In the genomic region with DNA sequence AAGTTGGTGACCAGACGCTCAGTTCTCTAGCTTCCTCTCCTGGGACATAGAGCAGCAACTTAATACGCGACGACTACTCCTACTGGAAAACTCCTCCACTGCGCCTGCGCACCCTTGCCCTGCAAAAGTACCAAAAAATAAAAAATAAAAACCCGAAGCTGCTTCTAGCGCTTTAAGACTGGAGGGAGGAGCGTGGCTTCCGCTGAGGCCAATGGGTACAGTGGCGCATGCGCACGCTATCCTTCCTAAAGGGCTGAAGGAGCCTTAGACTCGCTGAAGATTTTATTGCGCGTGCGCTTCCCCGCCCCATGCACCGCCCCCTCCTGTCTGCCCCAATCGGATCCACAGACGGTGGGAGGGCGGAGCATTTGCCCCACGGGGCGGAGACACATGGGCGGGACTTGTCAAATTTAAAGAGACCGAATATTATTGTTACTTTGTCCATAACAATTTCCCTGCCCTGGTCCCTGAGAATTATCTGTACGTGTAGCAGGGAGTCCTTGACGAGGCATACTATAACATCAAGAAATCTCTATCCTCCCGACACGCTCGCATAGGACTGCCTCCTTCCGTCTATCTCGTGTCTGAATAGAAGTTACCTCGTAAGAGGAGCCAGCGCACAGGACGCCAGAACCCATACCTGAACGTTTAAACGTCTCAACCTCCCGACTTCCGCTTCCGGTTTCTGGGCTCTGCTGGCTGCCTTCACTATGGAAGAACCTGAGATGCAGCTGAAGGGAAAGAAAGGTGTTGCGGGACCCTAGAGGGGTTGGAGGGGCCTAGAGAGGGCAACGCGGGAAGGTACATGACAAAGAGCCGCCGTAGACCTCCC, we compare ENCODE assay signal across 8 mouse cellular contexts. TPM values are rescaled to one million over a fixed set of nuclear protein-coding genes. Genes with fewer than 3 reads are reported as not detected.
DNase-seq lines count a peak whose midpoint lies in the region; ATAC-seq and TF ChIP-seq lines count a peak whose summit lies in the region.

A gene (minus strand): TSS at position 129 of the 832 bp plus-strand sequence.
A gene (plus strand): TSS at position 474 of the 832 bp plus-strand sequence.
A gene (plus strand): TSS at position 686 of the 832 bp plus-strand sequence.

- peaks cover 7% of the 10 kb centered on the region for H3K79me3 ChIP-seq in C2C12 (ENCODE audit: low read depth)

- peak within 1 kb of the TSS; percentile 78 for H3K4me3 ChIP-seq in C2C12 (ENCODE audit: insufficient read depth, poor library complexity, severe bottlenecking)
- H3K4me3 ChIP-seq in erythroblast, embryonic 14.5 days (replicated peaks), result peak within 1 kb of the TSS; percentile 77
- peak within 1 kb of the TSS; percentile 76 for H3K4me3 ChIP-seq in heart, embryonic 11.5 days (ENCODE audit: low read depth, low read length)
- peak within 1 kb of the TSS; percentile 76 for H3K4me3 ChIP-seq in kidney, embryonic 16.5 days (ENCODE audit: low read length)
- peak within 1 kb of the TSS; percentile 73 for H3K4me3 ChIP-seq in liver, adult 2 months (ENCODE audit: insufficient read depth, low read depth, low read length)
- peak within 1 kb of the TSS; percentile 70 for H3K4me3 ChIP-seq in myocyte

- peak within 1 kb of the TSS; percentile 93 for H3ac ChIP-seq in C2C12 (ENCODE audit: control insufficient read depth, insufficient read length, low read depth)
- no peak within 1 kb of the TSS for H3ac ChIP-seq in myocyte (ENCODE audit: control insufficient read depth, insufficient read length)

- peak; percentile 100 for DNase-seq in brain, embryonic 14.5 days (ENCODE audit: low read depth)
- DNase-seq in liver, adult 2 months (ENCODE audit: extremely low read depth, low read depth, low spot score), result peak; percentile 97
- peak; percentile 100 for DNase-seq in splenic B cell, adult 2 months (ENCODE audit: low read depth, low spot score)

- H3K4me1 ChIP-seq in erythroblast, embryonic 14.5 days (ENCODE audit: control insufficient read depth), result peaks cover 47% of the 10 kb centered on the region
- peaks cover 14% of the 10 kb centered on the region for H3K4me1 ChIP-seq in heart, embryonic 11.5 days (ENCODE audit: control insufficient read depth, insufficient read depth, low read length)
- peaks cover 22% of the 10 kb centered on the region for H3K4me1 ChIP-seq in kidney, embryonic 16.5 days (ENCODE audit: insufficient read depth, low read length)
- peaks cover 11% of the 10 kb centered on the region for H3K4me1 ChIP-seq in liver, adult 2 months (ENCODE audit: control insufficient read depth, insufficient read depth, low read length)

- peak within 1 kb of the TSS; percentile 69 for H3K27ac ChIP-seq in heart, embryonic 11.5 days (ENCODE audit: low read depth, low read length)
- H3K27ac ChIP-seq in kidney, embryonic 16.5 days (ENCODE audit: low read length), result peak within 1 kb of the TSS; percentile 87
- peak within 1 kb of the TSS; percentile 84 for H3K27ac ChIP-seq in liver, adult 2 months (replicated peaks; ENCODE audit: insufficient read depth, low read depth, low read length)

- H3K9me3 ChIP-seq in erythroblast, embryonic 14.5 days (ENCODE audit: control insufficient read depth, low read length), result no peaks in the 10 kb centered on the region
- H3K9me3 ChIP-seq in heart, embryonic 11.5 days (replicated peaks; ENCODE audit: control insufficient read depth, low read length), result no peaks in the 10 kb centered on the region
- H3K9me3 ChIP-seq in kidney, embryonic 16.5 days (ENCODE audit: low read length), result no peaks in the 10 kb centered on the region

- peak within 1 kb of the TSS; percentile 73 for H3K4me2 ChIP-seq in heart, embryonic 11.5 days
- peak within 1 kb of the TSS; percentile 68 for H3K4me2 ChIP-seq in kidney, embryonic 16.5 days (replicated peaks; ENCODE audit: low read depth, low read length)
- peak within 1 kb of the TSS; percentile 96 for H3K4me2 ChIP-seq in myocyte (ENCODE audit: low read depth)

- H3K79me2 ChIP-seq in C2C12 (ENCODE audit: control insufficient read depth, insufficient read depth), result peaks cover 13% of the 10 kb centered on the region
- no peaks in the 10 kb centered on the region; the same call in 1 of the 2 replicates for H3K79me2 ChIP-seq in liver, adult 2 months (ENCODE audit: control insufficient read depth, insufficient read depth, low read length)
- peaks cover 18% of the 10 kb centered on the region for H3K79me2 ChIP-seq in myocyte (ENCODE audit: control insufficient read depth, insufficient read depth)

- ATAC-seq in heart, embryonic 11.5 days (replicated peaks; ENCODE audit: insufficient number of reproducible peaks, low FRiP score, low TSS enrichment), result peak; percentile 97
- peak; percentile 97 for ATAC-seq in kidney, embryonic 16.5 days (ENCODE audit: low FRiP score, low TSS enrichment)

- H3K36me3 ChIP-seq in C2C12 (ENCODE audit: control insufficient read depth, insufficient read depth) (peaks cover 9% of the 10 kb centered on the region), myocyte (ENCODE audit: control insufficient read depth, insufficient read depth) (no peaks in the 10 kb centered on the region)
- peaks cover 51% of the 10 kb centered on the region for H3K36me3 ChIP-seq in erythroblast, embryonic 14.5 days (ENCODE audit: control insufficient read depth)
- H3K36me3 ChIP-seq in heart, embryonic 11.5 days (ENCODE audit: control insufficient read depth, insufficient read depth, low read length), result peaks cover 16% of the 10 kb centered on the region
- peaks cover 31% of the 10 kb centered on the region for H3K36me3 ChIP-seq in kidney, embryonic 16.5 days (ENCODE audit: insufficient read depth, low read length)
- H3K36me3 ChIP-seq in liver, adult 2 months (ENCODE audit: control insufficient read depth, insufficient read depth, low read length), result peaks cover 3% of the 10 kb centered on the region; the same call in 1 of the 2 replicates
- peaks cover 1% of the 10 kb centered on the region for H3K36me3 ChIP-seq in splenic B cell, adult 2 months (ENCODE audit: control insufficient read depth, insufficient read depth, low read length, poor library complexity, severe bottlenecking)

- TF ChIP-seq POLR2A in brain, embryonic 14.5 days (IDR thresholded peaks at IDR 0.05; ENCODE audit: borderline replicate concordance, extremely low read depth, insufficient read depth, insufficient read length, poor library complexity, severe bottlenecking), result no peak
- 0 out of 2 replicates have a peak, but pooled peaks have one; percentile 27 for TF ChIP-seq POLR2A in liver, adult 2 months (IDR thresholded peaks at IDR 0.05; ENCODE audit: extremely low read depth, insufficient read depth, low read length)
- peak; percentile 47 for TF ChIP-seq POLR2A in myocyte (IDR thresholded peaks at IDR 0.05; ENCODE audit: insufficient read length, low read depth)

- WGBS in heart, embryonic 11.5 days (ENCODE audit: insufficient replicate concordance), result under 1% methylated on average over 46 of the region's 46 CpGs
- under 1% methylated on average over 46 of the region's 46 CpGs for WGBS in kidney, embryonic 16.5 days
- under 1% methylated on average over 46 of the region's 46 CpGs for WGBS in liver, adult 2 months

- no peak for TF ChIP-seq CTCF in C2C12 (IDR thresholded peaks at IDR 0.05; ENCODE audit: control insufficient read depth, insufficient read depth, insufficient read length)
- no peak for TF ChIP-seq CTCF in brain, embryonic 14.5 days (IDR thresholded peaks at IDR 0.05; ENCODE audit: borderline replicate concordance, extremely low read depth, insufficient read depth, insufficient read length)
- TF ChIP-seq CTCF in liver, adult 2 months (IDR thresholded peaks at IDR 0.05; ENCODE audit: low read depth, low read length), result no peak

- H3K27me3 ChIP-seq in C2C12 (ENCODE audit: control insufficient read depth, insufficient read depth, insufficient read length) (no peaks in the 10 kb centered on the region), myocyte (ENCODE audit: control insufficient read depth, insufficient read depth, insufficient read length) (no peaks in the 10 kb centered on the region)
- no peaks in the 10 kb centered on the region for H3K27me3 ChIP-seq in erythroblast, embryonic 14.5 days (ENCODE audit: control insufficient read depth)
- no peaks in the 10 kb centered on the region for H3K27me3 ChIP-seq in heart, embryonic 11.5 days (ENCODE audit: control insufficient read depth, insufficient read depth, low read length)
- H3K27me3 ChIP-seq in kidney, embryonic 16.5 days (ENCODE audit: insufficient read depth, low read length), result no peaks in the 10 kb centered on the region
- H3K27me3 ChIP-seq in liver, adult 2 months (ENCODE audit: control insufficient read depth, insufficient read depth, low read length), result no peaks in the 10 kb centered on the region
- H3K27me3 ChIP-seq in splenic B cell, adult 2 months (ENCODE audit: control insufficient read depth, insufficient read depth, low read length, poor library complexity, severe bottlenecking), result no peaks in the 10 kb centered on the region

- peak within 1 kb of the TSS; percentile 81 for H3K9ac ChIP-seq in heart, embryonic 11.5 days (ENCODE audit: low read depth, low read length)
- H3K9ac ChIP-seq in kidney, embryonic 16.5 days (replicated peaks; ENCODE audit: low read length), result peak within 1 kb of the TSS; percentile 76
- peak within 1 kb of the TSS; percentile 81 for H3K9ac ChIP-seq in liver, adult 2 months (ENCODE audit: low read depth, low read length)

RNA-seq across cellular contexts. Expression of the first gene that starts in this region (rescaled TPM):
- polyA plus RNA-seq in C2C12 (2012; fragmentation: generic; extraction: Trizol), result 7.9 TPM
- 19.1 and 20.0 TPM in 2 replicates for polyA plus RNA-seq in brain, embryonic 14.5 days (2012; rRNA removed)
- 1.8 and 2.5 TPM in 2 replicates for polyA plus RNA-seq in erythroblast, embryonic 14.5 days (2012)
- 13.2 and 15.1 TPM in 2 replicates for polyA plus RNA-seq in heart, embryonic 11.5 days (2014; fragmentation: Nextera tagmentation; extraction: Ambion mirVana)
- polyA plus RNA-seq in kidney, embryonic 16.5 days (2015; fragmentation: Nextera tagmentation; extraction: Ambion mirVana), result 20.4 and 21.7 TPM in 2 replicates
- 9.4 and 13.6 TPM in 2 replicates for total RNA-seq in liver, adult 2 months (2014; rRNA removed)
- polyA plus RNA-seq in liver, adult 2 months (2012; rRNA removed), result 16.0 and 27.8 TPM in 2 replicates
- polyA plus RNA-seq in myocyte (2012; fragmentation: generic; extraction: Trizol), result 11.2 TPM

RNA-seq across cellular contexts. Expression of the second gene that starts in this region (rescaled TPM):
- polyA plus RNA-seq in C2C12 (2012; fragmentation: generic; extraction: Trizol), result 49.8 TPM
- polyA plus RNA-seq in brain, embryonic 14.5 days (2012; rRNA removed), result 93.3 and 126 TPM in 2 replicates
- polyA plus RNA-seq in erythroblast, embryonic 14.5 days (2012), result 2.9 and 4.0 TPM in 2 replicates
- polyA plus RNA-seq in heart, embryonic 11.5 days (2014; fragmentation: Nextera tagmentation; extraction: Ambion mirVana), result 45.7 and 46.5 TPM in 2 replicates
- polyA plus RNA-seq in kidney, embryonic 16.5 days (2015; fragmentation: Nextera tagmentation; extraction: Ambion mirVana), result 58.3 and 58.6 TPM in 2 replicates
- total RNA-seq in liver, adult 2 months (2014; rRNA removed), result 20.1 and 20.7 TPM in 2 replicates
- 53.4 and 55.0 TPM in 2 replicates for polyA plus RNA-seq in liver, adult 2 months (2012; rRNA removed)
- 53.0 TPM for polyA plus RNA-seq in myocyte (2012; fragmentation: generic; extraction: Trizol)

RNA-seq across cellular contexts. Expression of the third gene that starts in this region (rescaled TPM):
- polyA plus RNA-seq in C2C12 (2012; fragmentation: generic; extraction: Trizol), result 0.05 TPM
- polyA plus RNA-seq in brain, embryonic 14.5 days (2012; rRNA removed), result 0.22 and 0.33 TPM in 2 replicates
- polyA plus RNA-seq in erythroblast, embryonic 14.5 days (2012), result 0.14 and 0.29 TPM in 2 replicates
- 0.21 and 0.39 TPM in 2 replicates for polyA plus RNA-seq in heart, embryonic 11.5 days (2014; fragmentation: Nextera tagmentation; extraction: Ambion mirVana)
- 0.24 and 0.49 TPM in 2 replicates for polyA plus RNA-seq in kidney, embryonic 16.5 days (2015; fragmentation: Nextera tagmentation; extraction: Ambion mirVana)
- 0.09 and 0.34 TPM in 2 replicates for total RNA-seq in liver, adult 2 months (2014; rRNA removed)
- polyA plus RNA-seq in liver, adult 2 months (2012; rRNA removed), result not detected in 2 replicates
- 0.85 TPM for polyA plus RNA-seq in myocyte (2012; fragmentation: generic; extraction: Trizol)

Comparison
In these comparisons a context has a peak if more than half of its experiments do, and no peak if none do; other contexts are left out.
1. Peak in every context shown above with its lines: DNase-seq, ATAC-seq, H3K4me3 ChIP-seq and H3K27ac ChIP-seq.